Mouse (Mus musculus) intestine, embryonic 14.5 days (tissue): ENCODE results near the gene Ccdc150. TPM values are rescaled to one million over a fixed set of nuclear protein-coding genes. Genes with fewer than 3 reads are reported as not detected.

Experiments used
- polyA plus RNA-seq: library from polyadenylated mRNA; unstranded; fragments of >200 nt; fragmentation: Nextera tagmentation; extraction: Ambion mirVana; gene quantifications from 2 replicates; pipeline ENCODE4 v1.2.1, GENCODE M21; 2014

Ccdc150 gene
- polyA plus RNA-seq, 1 experiment from 2014 or later = 0.24 TPM

Other genes with a start within 250 kb of the Ccdc150 start
- 1.6 and 2.2 TPM in 2 replicates for gene Hecw2, start 55.5 kb upstream of the Ccdc150 start, polyA plus RNA-seq
- gene Gtf3c3, start 188.3 kb downstream of the Ccdc150 start, polyA plus RNA-seq = 22.6 and 29.3 TPM in 2 replicates